Mouse (Mus musculus) G1E (cell line): ENCODE data around the gene Rinl. TPM values are rescaled to one million over a fixed set of nuclear protein-coding genes. Genes with fewer than 3 reads are reported as not detected.
A peak's percentile ranks its signal among the peaks of the same experiment; 100 is the strongest.

Source experiments
- ATAC-seq: 2 replicates; pipeline ENCODE4 v1.8.0; 2016; ENCODE audit warnings: mild to moderate bottlenecking; ENCODE audit not compliant: insufficient number of reproducible peaks, poor library complexity, low FRiP score, severe bottlenecking; ENCODE audit errors: extremely low read depth
- DNase-seq: peaks from one replicate; pipeline ENCODE4 v3.0.0; 2012; ENCODE audit warnings: low spot score
- H3K27me3 ChIP-seq: 2 replicates; pipeline ENCODE4 v1.6.1; 2012; ENCODE audit warnings: mild to moderate bottlenecking, low read length, inconsistent platforms; ENCODE audit not compliant: insufficient read depth
- H3K36me3 ChIP-seq: replicated peaks from 2 replicates; pipeline ENCODE3; 2012; ENCODE audit warnings: mild to moderate bottlenecking, inconsistent platforms
- H3K4me1 ChIP-seq: 2 replicates; pipeline ENCODE4 v1.6.1; 2012; ENCODE audit warnings: low read depth, low read length, inconsistent platforms, mixed read lengths; ENCODE audit not compliant: insufficient read depth
- H3K4me3 ChIP-seq: 2 replicates; pipeline ENCODE4 v1.5.1; 2012; ENCODE audit warnings: low read depth, mild to moderate bottlenecking, inconsistent platforms, low read length, moderate library complexity, mixed read lengths
- H3K9me3 ChIP-seq: replicated peaks from 2 replicates; pipeline ENCODE4 v1.6.1; 2012; ENCODE audit warnings: inconsistent platforms
- CTCF ChIP-seq: IDR thresholded peaks from 2 replicates; pipeline ENCODE4 v1.5.1; 2012; ENCODE audit warnings: low read depth, low read length, inconsistent platforms, mixed read lengths
- GATA1 ChIP-seq: IDR thresholded peaks from 2 replicates; pipeline ENCODE4 v1.6.1; 2012; ENCODE audit warnings: borderline replicate concordance, low read length, inconsistent platforms, mixed read lengths
- GATA2 ChIP-seq: IDR thresholded peaks from 2 replicates; pipeline ENCODE4 v1.6.1; 2012; ENCODE audit warnings: low read depth, low read length, inconsistent platforms, borderline replicate concordance
- POLR2AphosphoS5 ChIP-seq: IDR thresholded peaks from 2 replicates; pipeline ENCODE4 v1.6.1; 2012; ENCODE audit warnings: low read depth, low read length, inconsistent platforms; ENCODE audit not compliant: insufficient replicate concordance
- TAL1 ChIP-seq: conservative IDR thresholded peaks from 2 replicates; pipeline ENCODE4 v1.6.1; 2012; ENCODE audit warnings: low read depth, low read length, inconsistent platforms, mixed read lengths
- polyA plus RNA-seq: library from polyadenylated mRNA; stranded (reverse); fragments of >175 nt; gene quantifications from 2 replicates; pipeline ENCODE4 v1.2.3, GENCODE M21; 2012
- total RNA-seq, 2 experiments: library from RNA; stranded (forward) in 1 of 2; stranded (reverse) in 1 of 2; fragments of 200-1000 nt in 1 of 2; fragments of >200 nt in 1 of 2; fragmentation: Nextera tagmentation in 1 of 2; gene quantifications; 2 replicates each; pipeline ENCODE4 v1.2.3; 2014 to 2017

Rinl gene
- total and polyA plus RNA-seq, 3 experiments, result 1.4 to 1.8 (median 1.4) TPM

- ATAC-seq (no peak), DNase-seq (no peak)
- Histone ChIP-seq H3K4me1 (peaks cover 96% of the 10 kb centered on the region), H3K36me3 (peaks cover 96% of the 10 kb centered on the region), H3K9me3 (no peaks in the 10 kb centered on the region), H3K4me3 (no peak overlapping the region; the same call in 1 of the 2 replicates), H3K27me3 (no peaks in the 10 kb centered on the region)
- TF ChIP-seq POLR2AphosphoS5 (no peak), TAL1 (peak; percentile 36), GATA1 (no peak), CTCF (no peak), GATA2 (no peak)
Measured at GRCm38 (mm10) chr7:28818861-28819452, 30.2 kb downstream of the Rinl start.

DNA sequence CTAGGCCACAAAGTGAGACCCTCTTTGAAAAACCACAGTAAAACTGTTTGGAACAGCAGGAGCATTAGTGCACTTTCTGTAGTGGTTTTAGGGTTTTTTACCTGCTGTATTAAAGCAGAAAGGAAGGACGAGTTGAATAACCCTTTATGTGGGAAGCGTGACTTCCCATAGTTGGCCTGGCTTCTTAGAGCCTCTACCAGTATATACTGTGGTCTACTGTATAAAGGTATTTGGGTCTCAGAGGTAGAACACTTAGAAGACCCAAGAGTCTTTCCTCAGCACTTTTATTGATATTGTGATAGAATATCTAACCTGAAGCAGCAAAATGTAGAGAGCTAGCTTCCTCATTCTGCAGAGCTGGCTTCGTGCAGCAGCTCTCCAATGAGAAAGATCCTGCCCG lies 30.8 kb downstream of the Rinl start:
- Histone ChIP-seq H3K4me3 (no peak overlapping the region; the same call in 1 of the 2 replicates), H3K36me3 (peaks cover 90% of the 10 kb centered on the region), H3K27me3 (no peaks in the 10 kb centered on the region), H3K4me1 (peaks cover 92% of the 10 kb centered on the region), H3K9me3 (no peaks in the 10 kb centered on the region)
- DNase-seq (no peak), ATAC-seq (no peak)
- TF ChIP-seq TAL1 (no peak), GATA2 (no peak), CTCF (no peak), GATA1 (no peak)

DNA sequence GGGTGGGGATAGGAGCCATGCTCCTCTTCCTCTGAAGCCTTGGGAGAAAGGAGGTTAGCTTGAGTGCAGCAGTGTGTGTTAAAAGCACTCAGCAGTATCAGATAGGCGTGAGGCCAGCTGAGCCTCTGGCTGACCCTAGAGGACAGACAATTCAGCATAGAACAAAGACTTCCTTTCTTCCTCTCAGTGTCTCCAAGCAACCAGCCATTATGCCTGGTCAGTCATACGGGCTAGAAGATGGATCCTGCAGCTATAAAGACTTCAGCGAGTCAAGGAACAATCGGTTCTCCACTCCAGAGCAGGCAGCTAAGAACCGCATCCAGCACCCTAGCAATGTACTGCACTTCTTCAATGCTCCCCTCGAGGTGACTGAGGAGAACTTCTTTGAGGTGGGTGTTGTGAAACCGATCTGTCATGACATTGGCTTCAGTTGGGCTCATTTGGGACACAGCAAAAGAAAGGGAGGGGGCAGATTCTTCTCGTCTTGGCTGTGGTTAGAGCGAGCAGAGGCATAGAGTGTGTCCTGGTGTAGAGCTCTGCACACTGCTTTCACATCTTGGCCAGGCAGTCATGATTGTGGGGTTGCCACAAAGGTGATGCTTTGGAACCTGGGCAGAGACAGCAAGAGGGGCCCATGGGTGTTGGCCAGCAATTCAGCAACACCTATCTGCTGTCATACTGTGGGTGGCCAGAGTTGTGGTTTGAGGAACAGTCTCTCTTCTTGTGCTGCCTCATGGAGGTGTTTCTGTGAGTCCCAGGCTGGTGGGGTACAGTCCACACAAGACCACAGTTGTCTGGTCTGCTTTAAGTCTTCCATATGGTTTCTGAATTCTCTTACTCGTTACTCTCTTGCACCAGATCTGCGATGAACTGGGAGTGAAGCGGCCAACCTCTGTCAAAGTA lies 31.8 kb downstream of the Rinl start:
- ATAC-seq, result no peak
- no peak for DNase-seq
- Histone ChIP-seq H3K36me3 (peaks cover 79% of the 10 kb centered on the region), H3K4me3 (no peak overlapping the region; the same call in 1 of the 2 replicates), H3K9me3 (no peaks in the 10 kb centered on the region), H3K27me3 (no peaks in the 10 kb centered on the region), H3K4me1 (peaks cover 88% of the 10 kb centered on the region)
- TF ChIP-seq TAL1, result no peak
- no peak; the same call in 1 of the 2 replicates for TF ChIP-seq POLR2AphosphoS5
- no peak for TF ChIP-seq GATA1
- TF ChIP-seq GATA2, result no peak
- no peak for TF ChIP-seq CTCF

DNA sequence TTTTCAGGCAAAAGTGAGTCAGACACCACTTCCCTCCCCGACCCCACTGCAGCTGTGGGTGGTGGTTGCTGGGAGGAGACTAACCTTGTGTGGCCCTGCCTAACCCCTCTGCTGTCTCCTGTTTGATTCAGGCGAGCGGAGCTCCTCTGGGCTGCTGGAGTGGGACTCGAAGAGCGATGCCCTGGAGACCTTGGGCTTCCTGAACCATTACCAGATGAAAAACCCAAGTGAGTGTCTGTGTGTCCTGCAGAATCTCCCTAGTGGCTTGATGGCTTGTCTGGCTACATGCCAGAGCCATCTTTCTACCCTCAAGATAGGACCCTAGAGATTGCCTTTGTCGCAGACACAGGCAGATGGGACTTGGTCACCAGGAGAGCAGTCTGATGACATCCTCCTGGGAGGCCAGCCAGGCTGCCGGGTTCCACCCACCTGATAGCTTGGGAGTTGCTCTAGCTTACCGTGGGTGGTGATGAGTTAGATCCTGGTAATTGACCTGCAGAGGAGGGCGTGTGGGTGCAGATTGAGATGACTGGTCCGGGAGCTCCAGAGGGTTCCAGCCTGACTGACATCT lies 32.6 kb downstream of the Rinl start:
- DNase-seq, result no peak
- Histone ChIP-seq H3K4me3 (peak overlapping the region; percentile 7; the same call in 1 of the 2 replicates), H3K27me3 (no peaks in the 10 kb centered on the region), H3K4me1 (peaks cover 88% of the 10 kb centered on the region), H3K9me3 (no peaks in the 10 kb centered on the region), H3K36me3 (peaks cover 78% of the 10 kb centered on the region)
- no peak for ATAC-seq
- TF ChIP-seq CTCF (no peak), TAL1 (no peak)

DNA sequence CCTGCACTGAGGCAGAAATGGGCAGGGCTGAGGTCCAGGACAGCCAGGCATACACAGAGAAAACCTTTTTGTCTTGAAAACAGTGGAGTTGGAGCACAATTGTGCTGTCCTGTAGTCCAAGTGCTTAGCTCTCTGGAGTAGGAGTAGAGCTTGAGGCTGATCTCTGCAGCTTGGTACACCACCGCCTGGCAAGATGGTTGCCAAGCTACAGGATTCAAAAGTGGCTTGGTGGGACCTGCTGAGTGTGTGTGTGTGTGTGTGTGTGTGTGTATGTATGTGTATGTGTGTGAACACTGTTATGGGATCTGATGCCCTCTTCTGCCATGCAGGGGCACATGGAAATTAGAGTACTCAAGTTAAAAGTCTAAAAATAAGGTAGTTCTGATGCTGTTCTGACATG lies 33.8 kb downstream of the Rinl start:
- ATAC-seq (no peak), DNase-seq (no peak)
- H3K27me3 ChIP-seq, result no peaks in the 10 kb centered on the region
- H3K4me1 ChIP-seq, result peaks cover 80% of the 10 kb centered on the region
- peaks cover 70% of the 10 kb centered on the region for H3K36me3 ChIP-seq
- TF ChIP-seq GATA2 (no peak), GATA1 (no peak)
- no peaks in the 10 kb centered on the region for H3K9me3 ChIP-seq
- H3K4me3 ChIP-seq, result no peak overlapping the region

- Histone ChIP-seq H3K4me3 (no peak overlapping the region), H3K4me1 (peaks cover 76% of the 10 kb centered on the region), H3K9me3 (no peaks in the 10 kb centered on the region), H3K27me3 (no peaks in the 10 kb centered on the region), H3K36me3 (peaks cover 69% of the 10 kb centered on the region)
- no peak for DNase-seq
- no peak for ATAC-seq
- TF ChIP-seq GATA1, result no peak
- TF ChIP-seq TAL1, result no peak
- no peak for TF ChIP-seq GATA2
- TF ChIP-seq POLR2AphosphoS5, result no peak
- TF ChIP-seq CTCF, result no peak
Measured at GRCm38 (mm10) chr7:28822993-28823903, 34.5 kb downstream of the Rinl start.
